Mouse (Mus musculus) MN1 (cell line): Measurements from ENCODE around the gene Pou4f2.

ENCODE experiments used
- DNase-seq: peaks from one replicate; pipeline ENCODE4 v3.0.0-alpha.2; 2016; ENCODE audit warnings: low spot score

Pou4f2 gene

DNA sequence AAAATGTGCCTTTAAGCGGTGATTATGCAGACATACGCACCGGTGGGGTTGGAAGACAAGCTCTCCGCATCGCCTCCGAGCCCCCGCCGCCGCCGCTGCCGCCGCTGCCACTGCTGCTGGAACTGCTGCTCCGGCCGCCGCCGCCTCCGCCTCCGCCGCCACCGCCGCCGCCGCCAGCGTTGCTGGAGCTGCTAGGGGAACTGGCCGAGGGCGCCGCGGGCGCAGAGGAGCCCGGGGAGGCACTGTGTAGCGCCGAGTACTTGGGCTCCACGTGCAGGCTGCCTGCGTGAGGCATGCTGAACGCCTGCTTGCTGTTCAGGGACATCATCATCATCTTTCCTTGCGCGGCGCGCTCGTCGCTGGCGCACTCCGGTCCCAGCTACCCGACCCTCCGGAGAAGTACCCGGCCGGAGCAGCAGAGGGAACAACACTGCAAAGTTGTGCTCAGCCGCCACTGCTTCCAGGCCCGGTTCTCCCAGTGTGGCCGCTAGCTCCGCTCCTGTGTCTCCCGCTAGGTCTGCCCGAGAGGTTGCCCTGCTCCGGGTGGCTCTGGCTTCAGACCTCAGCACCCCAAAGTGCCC is at the start of gene Pou4f2:
Gene Pou4f2 (minus strand): TSS at position 575 of the 581 bp plus-strand sequence.
- DNase-seq, result peak; percentile 57

DNA sequence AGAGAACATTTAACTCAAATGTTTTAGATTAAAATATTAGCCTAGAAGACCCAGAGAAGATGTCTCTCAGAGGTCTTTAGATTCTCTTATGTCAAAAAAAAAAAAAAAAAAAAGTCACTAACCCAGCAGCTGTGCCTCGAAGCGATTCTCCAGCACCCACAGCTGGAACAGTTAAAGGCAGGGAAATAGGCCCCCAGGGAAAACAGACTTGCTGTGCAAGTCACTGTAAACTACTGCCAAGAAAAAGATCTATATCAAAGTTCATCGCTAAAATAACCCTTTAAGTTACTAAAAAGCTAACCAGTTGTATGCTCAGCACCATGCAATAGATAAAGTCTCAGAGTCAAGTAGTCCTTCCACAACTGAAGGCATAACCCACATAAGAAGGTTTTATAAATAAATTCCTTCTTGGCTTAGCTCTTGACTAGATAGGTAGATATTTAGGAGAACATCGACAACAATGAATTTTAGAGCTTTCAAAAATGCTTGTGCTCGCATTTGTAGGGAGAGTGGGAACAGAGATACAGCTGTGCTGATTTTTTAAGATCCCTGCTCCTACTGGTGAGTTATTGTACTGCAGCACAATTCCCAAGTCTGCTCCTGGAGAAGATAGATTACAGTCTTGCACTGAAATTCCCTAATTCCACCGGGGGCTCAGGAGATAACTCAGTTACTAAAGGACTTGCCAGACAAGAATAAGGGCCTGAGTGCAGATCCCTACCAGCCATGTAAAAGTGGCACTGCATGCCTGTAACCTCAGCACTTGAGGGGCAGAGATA is 40.8 kb upstream of the Pou4f2 start:
- peak; percentile 54 for DNase-seq

DNA sequence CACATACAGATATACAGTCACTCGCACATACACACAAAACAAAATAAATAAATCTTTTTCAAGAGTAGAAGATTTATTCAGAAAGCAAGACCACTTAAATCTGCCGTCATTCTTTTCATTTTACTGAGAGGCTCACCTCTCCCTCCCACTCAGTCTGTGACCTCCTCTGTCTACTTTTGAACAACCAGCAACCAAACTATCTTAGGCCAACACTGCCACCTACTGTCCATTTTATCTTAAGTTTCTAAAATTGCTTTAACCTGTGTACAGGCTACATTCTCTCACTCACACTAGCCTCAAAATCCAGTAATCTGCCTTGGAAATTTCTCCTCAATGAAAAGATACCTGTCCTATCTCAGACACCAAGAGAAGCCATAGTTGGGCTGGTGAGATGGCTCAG is 31.4 kb upstream of the Pou4f2 start:
- DNase-seq, result no peak

DNA sequence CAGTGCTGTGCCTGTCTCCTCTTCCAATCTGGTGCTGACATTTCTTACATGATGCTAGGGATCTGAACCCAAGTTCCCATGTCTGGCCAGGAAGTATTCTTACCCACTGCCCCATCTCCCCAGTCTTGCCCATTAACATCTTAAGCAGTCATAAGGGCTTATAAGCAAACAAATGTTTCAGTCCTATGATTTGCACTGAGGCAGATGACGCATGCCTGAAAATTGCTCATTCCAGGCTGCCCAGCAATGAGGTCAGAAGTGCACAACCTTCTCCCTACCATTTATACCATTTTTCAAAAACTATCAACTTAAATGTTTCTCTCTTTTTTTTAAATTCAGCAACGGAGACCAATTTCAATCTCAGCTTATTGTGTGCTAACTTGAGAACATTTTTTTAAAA is 27.5 kb upstream of the Pou4f2 start:
- DNase-seq, result no peak

DNA sequence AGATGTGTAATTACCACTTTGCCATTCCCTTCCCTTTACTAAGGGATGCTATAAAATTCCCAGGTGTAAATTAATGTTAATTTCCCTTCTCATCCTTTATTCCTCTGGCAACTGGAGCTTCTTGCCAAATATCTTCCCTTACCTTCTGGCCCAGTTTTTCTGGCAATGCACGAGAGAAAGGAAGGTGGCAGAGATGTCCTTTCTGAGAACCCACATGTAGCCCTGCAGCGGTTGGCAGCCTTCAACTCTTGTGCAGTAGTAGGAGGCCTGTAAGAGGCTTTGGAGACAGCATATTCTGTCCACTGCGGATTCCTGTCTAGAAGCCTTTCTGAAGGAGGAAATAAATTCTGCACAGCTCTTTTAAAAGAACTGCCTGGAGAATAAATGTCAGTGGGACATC is 20.0 kb upstream of the Pou4f2 start:
- no peak for DNase-seq

DNA sequence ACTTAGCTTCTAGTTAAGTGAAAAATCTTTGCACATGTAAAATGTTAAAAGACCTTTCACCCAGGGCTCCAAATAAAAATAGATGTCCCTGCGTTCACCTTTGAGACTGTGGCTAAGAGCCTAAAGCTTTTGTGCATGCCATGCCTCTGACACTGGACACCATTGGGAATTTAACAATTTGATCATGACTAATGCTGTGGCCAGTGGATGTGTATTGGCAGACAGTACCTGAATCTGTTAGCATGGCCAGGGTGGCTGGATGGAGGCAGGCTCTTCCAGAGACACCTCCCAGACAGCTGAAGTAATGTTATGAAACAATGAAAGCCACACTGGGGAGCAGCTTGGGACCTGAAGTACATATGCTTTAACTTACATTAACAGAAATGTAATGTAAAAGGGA is 6.3 kb upstream of the Pou4f2 start:
- no peak for DNase-seq

DNA sequence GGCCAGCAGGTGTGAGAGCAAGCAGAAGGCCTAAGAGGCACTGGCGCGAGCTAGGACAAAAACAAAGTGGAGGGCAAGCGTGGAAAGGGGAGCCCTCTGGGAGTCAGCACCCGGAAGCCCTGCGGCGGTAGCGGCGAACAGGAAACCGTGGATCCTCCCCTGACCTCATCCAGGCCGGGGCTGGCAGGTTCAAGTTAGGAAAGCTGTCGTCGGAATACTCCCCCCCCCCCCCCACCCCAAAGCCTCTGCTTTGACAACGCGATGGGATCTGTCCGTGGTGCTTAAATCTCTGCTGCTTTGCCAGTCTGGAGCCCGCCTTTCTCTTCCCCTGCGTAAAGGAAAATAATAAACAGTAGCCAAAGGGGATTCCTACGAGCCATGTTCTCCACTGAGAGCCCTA is 1.7 kb upstream of the Pou4f2 start:
- DNase-seq, result peak; percentile 15

DNA sequence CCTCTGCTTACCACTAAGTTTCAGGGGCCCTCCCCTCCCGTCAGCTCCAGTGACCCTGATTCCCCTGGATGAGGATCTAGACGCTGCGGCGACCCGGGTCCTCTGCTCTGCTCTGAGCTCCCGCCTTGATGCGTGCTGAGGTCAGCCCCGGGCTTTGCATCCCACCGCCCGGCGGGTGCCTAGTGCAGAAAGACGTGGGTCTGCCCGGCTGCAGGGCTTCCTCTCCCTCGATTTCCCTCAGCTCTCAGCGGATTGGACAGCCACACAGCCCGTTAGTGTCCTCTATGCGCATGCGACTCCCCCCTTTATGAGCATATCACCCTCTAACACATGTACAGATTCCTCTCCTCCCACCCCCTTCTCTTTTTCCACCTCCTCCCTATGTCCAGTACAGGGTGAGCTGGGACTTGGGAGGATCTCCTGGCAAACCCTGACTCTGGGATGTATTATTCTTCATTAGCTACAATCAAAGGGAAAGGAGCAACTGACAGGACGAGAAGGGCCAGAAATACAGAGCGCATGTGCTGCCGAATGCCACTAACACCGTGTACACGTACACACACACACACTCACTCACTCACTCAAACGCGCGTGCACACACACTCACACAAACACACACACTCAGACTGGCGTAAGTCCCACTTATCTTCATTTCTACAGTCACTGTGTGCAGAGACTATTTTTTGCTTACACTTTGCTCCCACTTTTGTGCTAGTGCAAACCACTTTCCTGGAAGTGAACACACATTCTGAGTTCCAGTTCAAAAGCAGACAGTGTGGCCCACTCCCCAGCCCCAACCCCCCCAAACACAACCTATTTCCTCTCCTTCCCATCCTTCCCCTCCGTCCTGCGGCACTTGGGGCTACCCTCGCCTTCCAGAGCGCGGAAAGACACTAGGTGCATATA is 948 bp upstream of the Pou4f2 start:
- peak; percentile 19 for DNase-seq

DNA sequence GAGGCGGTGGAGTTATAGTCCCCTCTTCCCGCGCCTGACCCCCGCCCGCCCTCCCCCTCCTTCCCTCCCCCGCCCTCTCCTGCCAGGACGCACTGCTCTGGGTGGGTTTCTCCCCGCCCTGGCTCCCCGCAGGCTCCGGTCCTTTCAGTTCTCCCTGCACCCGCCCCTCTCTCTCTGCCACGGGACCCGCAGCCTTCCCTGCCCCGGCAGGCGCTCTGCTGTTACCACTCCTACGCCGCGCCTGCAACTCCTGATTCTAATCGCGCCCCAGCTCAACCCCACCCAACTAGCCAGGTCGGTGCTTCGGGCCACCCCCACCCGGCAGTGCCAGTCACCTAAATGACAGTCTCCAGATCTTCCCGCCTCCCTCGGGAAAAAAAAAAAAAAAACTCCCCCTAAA is 216 bp upstream of the Pou4f2 start:
- DNase-seq, result no peak

DNA sequence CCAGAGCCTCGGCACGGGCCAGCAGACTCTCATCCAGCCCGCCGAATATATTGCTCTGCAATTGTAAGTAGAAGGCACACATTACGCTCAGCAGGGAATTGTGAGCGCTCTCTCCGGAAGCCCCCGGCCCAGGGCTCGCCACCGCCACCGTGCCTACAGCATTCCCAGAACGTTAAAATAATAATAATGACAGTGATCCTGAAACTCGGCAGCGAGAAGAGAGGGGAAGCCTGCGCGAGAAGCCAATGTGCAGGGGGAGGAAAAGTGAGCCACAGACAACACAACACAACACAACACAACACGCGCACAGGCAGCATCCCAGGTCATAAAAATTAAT is 853 bp downstream of the Pou4f2 start:
- no peak for DNase-seq

DNA sequence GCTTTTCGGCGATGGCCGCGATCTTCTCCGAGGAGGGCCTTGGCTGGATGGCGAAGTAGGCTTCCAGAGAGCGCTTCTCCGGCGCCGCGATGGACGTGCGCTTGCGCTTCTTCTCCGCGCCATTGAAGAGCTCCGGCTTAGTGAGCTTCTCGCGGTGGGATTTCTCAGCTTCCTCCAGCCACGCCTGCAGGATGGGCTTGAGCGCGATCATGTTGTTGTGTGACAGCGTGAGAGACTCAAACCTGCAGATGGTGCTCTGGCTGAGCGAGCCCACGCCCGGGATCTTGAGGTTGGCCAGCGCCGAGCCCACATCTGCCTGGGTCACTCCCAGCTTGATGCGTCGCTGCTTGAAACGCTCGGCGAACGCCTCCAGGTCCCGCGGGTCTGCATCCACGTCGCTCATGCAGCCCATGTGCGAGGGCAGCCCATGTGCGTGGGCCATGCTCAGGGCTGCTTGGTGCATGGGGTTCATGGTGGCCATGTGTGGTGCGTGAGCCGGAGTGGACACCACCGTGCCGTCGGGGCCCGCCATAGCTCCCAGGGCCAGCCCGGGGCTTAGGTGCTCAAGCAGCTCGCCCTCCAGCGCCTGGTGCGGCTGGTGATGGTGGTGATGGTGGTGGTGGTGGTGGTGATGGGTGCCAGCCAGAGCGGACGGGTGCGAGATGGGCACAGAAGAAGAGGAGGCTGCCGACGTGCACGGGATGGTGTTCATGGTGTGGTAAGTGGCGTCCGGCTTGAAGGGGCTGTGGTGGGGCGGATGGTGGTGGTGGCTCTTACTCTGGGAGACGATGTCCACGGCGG is 1.4 kb downstream of the Pou4f2 start:
- DNase-seq, result no peak

DNA sequence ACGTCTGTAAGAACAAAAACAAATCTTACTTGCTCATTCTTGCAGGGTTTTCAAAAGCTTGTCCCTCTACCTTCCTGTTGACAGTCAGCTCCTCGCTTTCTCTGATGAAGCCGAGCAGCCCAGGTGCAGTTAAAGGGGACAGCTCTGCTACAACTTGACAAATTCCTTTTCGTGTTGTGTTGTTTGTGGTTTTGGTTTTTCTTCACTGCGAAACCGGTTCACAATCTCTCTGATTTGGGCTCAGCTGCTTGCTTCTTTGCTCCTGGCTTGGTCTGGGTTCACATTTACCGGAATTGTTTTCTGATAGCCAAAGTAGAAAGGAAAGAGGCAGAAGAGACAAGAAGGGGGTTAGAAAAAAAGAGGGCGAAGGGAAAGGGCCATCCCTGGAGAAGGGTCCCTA is 2.1 kb downstream of the Pou4f2 start:
- DNase-seq, result no peak

DNA sequence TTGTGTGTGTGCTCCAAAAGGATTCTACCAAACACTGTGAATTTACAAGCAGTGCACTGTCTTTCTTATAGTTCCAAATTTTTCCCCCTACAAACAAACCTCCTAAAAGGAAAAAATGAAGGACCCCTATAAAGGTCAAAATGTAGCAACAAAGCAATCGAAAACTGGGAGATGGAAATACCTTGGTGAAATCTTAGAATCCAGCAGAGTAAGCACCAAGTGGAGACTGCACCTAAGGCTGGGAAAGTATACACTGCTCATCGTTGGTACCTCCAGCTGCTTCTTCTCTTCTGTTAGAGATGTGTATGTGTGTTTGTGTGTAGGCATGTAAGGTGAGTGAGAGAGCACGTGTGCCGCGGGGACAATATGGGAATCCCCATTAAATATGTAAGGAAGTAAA is 3.1 kb downstream of the Pou4f2 start:
- no peak for DNase-seq

DNA sequence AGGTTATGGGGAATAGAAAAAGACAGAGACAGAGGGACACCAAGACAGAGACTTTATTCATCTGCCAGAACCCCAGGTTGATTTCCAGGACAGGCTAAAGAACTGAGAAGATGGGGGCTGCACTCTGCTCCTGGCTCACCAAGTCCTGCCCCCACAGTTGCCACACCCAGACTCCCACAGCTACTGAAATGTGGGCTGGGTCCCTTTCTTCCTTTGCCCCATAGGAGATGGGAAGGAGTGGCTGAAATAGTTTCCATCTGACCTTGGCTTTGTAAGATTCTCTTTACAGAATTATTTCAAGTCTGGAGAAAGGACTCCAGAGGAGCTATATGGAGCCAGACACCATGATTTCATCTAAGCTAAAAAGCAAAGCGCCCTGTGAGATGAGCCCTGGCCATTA is 4.0 kb downstream of the Pou4f2 start:
- DNase-seq, result no peak

DNA sequence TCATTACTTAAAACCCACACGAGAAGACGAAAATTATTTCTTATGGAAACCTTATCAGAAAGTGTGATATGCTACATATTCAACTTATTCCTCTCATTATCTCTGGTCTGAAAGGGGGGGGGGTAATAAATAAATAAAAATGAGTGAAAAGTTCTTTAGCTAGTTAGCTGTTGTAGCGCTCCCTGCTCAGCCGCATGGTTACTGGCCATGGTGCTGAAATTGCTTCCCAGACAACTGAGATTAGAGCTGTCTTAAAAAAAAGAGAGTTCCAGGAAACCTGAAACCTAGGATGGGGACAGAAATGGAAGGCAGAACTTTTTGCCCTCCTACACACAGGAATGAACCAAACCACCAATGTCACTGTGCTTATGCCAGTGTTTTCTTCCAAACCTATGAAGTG is 5.1 kb downstream of the Pou4f2 start:
- DNase-seq, result no peak

DNA sequence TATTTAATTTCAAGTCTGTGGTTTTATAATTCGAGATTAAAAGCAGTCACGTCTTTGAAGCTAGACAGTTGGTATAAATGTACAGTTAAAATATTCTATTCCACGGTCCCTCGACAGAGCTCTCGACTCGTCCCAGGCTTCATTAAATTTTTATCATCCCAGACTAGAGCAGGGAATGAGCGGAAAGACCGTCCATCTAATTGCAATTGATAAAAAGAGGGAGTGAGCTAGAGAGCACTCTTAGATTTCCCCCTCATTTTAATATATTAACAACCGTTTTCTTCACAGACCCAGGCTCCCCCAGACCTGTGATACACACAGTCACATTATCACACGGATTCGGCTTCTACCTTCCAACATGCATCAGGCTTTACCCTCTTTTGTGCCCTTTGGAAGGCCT is 8.3 kb downstream of the Pou4f2 start:
- DNase-seq, result no peak

DNA sequence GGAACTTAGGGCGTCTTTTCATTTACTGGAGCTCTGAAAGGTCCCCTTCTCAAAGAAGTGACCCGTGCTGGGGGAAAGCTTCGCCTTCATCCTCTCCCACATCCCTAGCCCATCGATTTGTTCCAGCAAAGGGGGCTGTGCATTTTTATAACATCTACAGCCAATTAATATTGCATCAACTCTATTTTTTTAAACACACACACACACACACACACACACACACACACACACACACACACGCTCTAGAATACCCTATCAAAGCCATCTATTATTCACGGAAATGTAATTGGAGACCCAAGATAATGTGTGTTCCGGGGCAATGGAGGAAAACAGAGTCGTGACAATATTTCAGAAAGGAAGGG is 8.7 kb downstream of the Pou4f2 start:
- no peak for DNase-seq

DNA sequence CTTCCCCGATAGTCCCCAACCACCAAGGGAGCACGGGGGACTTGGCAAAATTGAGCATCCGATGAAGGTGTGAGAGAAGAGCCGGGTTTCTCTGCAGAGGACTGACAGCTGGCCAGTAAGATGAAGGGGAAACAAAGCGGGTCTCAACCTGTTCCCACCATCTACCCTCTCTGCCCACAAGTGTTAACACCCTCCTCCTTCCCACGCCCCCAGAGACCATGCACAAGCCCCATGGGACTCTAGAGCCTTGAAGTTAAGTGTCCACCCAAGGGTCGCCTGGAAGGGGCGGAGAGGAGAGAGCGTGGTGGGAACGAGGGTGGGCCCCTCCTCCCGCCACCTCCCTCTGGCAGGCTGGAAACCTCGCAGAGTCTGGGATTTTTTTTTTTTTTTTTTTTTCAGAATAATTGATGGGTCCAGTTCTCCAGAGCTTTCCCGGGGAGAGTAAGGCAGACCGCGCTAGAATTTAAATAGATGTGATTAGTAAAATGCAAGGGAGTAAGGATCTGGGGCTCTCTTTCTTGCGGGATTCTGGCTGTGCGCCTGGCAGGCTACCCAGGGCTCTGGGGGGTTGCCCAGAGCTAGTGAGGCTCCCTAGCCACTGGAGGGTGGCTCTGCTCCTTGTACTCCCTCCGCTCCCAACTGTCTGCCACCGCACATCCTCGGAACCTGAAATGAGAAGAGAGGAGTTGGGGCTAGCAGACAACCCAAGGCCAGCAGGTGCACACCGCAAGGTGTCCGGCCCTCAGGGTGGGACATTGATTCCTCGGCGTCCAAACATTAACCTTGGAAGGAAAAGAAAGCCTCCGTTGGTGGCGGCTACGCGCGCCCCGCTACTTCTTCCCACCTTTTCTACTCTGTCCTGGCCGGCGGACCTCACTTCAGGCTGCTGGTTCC is 9.3 kb downstream of the Pou4f2 start:
- DNase-seq, result no peak

DNA sequence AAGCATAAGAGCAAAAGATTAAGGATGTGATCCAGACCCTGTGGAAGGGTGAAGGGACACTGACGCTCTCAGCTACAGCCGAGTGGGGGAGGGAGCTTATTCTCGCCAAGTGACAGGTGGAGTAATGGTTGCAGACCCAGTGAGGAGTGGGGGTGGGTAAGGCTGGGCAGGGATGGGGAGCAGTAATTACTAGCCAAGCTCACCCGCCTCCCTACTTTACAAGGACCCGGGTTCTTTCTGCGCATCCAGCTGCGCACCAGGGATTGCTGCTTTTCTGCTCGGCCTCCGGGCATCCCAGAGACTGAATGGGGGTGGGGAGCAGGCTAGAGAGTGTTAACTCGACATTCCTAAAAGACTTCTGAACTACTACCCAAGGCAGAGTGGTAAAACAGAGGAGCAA is 10.0 kb downstream of the Pou4f2 start:
- no peak for DNase-seq

DNA sequence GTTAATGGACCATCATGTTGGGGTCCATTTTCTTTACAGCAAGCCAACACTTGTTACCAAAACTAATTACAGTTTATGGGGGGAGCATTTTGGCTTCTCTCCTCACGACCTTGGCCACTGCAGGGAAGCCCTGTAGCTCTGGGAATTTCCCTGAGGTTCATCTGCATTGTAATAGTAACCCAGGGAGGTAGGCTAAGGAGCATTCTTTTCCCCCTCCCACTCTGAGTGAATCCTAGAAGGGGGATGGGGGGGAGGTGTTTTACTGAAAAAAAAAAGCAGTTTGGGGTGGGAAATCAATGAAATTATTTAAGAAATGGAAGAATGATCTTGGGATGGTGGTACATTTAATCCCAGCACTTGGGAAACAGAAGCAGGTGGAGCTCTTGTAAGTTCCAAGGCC is 12.5 kb downstream of the Pou4f2 start:
- no peak for DNase-seq

DNA sequence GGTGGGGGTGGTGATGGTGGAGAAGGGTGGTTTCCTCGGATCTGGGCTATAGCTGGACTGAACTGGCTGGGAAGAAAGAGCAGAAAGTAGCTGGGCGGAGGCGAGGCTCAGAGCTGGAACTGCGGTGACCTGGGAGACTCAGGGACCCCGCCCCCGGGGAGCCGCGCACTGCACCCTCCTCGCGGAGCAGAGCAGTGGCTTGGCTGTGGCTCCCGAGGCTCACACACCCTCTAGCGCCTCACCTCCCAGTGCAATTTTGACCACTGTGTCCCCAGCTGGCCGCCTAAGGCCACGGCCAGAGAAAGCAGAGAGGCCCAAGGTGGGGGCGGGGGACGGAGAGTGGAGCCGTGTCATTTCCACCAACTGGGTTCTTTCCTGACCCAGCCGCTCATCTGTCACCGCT is 16.3 kb downstream of the Pou4f2 start:
- peak; percentile 48 for DNase-seq
